Mouse (Mus musculus) retina, embryonic 14.5 days (tissue): Measurements from ENCODE around the gene Trpc3.
A peak's percentile ranks its signal among the peaks of the same experiment; 100 is the strongest.
"Not testable (repeated sequence)": the region's sequence is repeated elsewhere in the genome, so short reads cannot be mapped to it uniquely, and the experiment has no call there.

Source experiments
- DNase-seq: peaks from one replicate; pipeline ENCODE4 v3.0.0-alpha.2; 2015; ENCODE audit warnings: low spot score

Trpc3 gene

GRCm38 (mm10) chr3:36599773-36600172, 90.2 kb downstream of the Trpc3 start:
- not testable (repeated sequence) for DNase-seq

GRCm38 (mm10) chr3:36598811-36599210, 91.2 kb downstream of the Trpc3 start:
- DNase-seq, result no peak

- peak; percentile 98 for DNase-seq
Measured at GRCm38 (mm10) chr3:36571827-36572378, 118.1 kb downstream of the Trpc3 start, which contains the start of gene Ccna2. TSS of gene Ccna2 (minus strand) at chr3:36572150.

- DNase-seq, result peak; percentile 37
Measured at GRCm38 (mm10) chr3:36571361-36571826, 118.6 kb downstream of the Trpc3 start.
